Mouse (Mus musculus) E14TG2a.4 (cell line): ENCODE results near the gene Kcnab1.

Experiments used
- CTCF ChIP-seq: conservative IDR thresholded peaks from 2 replicates; pipeline ENCODE4 v1.5.1; 2014; ENCODE audit warnings: low read length
- POU5F1 ChIP-seq: IDR thresholded peaks from 2 replicates; pipeline ENCODE4 v1.6.1; 2014; ENCODE audit warnings: low read length, borderline replicate concordance

GRCm38 (mm10) chr3:65288994-65289393, 179.8 kb downstream of the Kcnab1 start:
- TF ChIP-seq CTCF (no peak), POU5F1 (no peak)
